Mouse (Mus musculus): ENCODE measurements around the gene Luc7l. TPM values are rescaled to one million over a fixed set of nuclear protein-coding genes. Genes with fewer than 3 reads are reported as not detected.
"Not testable (repeated sequence)": the region's sequence is repeated elsewhere in the genome, so short reads cannot be mapped to it uniquely, and the experiment has no call there.

The Luc7l gene
- total RNA-seq, 2 experiments from 2014 or later, result 11.1 to 11.3 TPM

GRCm38 (mm10) chr17:26251886-26252538 lies 684 bp upstream of the Luc7l start:
- DNase-seq, result no peak

- DNase-seq, result no peak
Measured at GRCm38 (mm10) chr17:26253399-26253798, 703 bp downstream of the Luc7l start.

GRCm38 (mm10) chr17:26255313-26255712 lies 2.6 kb downstream of the Luc7l start:
- DNase-seq, result no peak

- DNase-seq, result no peak
Measured at GRCm38 (mm10) chr17:26261826-26262225, 9.1 kb downstream of the Luc7l start.

GRCm38 (mm10) chr17:26262384-26262783 lies 9.7 kb downstream of the Luc7l start:
- no peak for DNase-seq

- no peak for DNase-seq
Measured at GRCm38 (mm10) chr17:26268851-26269250, 16.2 kb downstream of the Luc7l start.

GRCm38 (mm10) chr17:26269577-26269976 lies 16.9 kb downstream of the Luc7l start:
- DNase-seq, result not testable (repeated sequence)

GRCm38 (mm10) chr17:26272586-26272985 lies 19.9 kb downstream of the Luc7l start:
- no peak for DNase-seq

GRCm38 (mm10) chr17:26275933-26276332 lies 23.2 kb downstream of the Luc7l start:
- no peak for DNase-seq

GRCm38 (mm10) chr17:26276711-26277110 lies 24.0 kb downstream of the Luc7l start:
- DNase-seq, result no peak

GRCm38 (mm10) chr17:26286199-26286955 lies 33.7 kb downstream of the Luc7l start:
- DNase-seq, result no peak

GRCm38 (mm10) chr17:26289475-26289874 lies 36.8 kb downstream of the Luc7l start:
- DNase-seq, result no peak

GRCm38 (mm10) chr17:26298318-26298717 lies 45.6 kb downstream of the Luc7l start:
- not testable (repeated sequence) for DNase-seq

- peak; percentile 46 for DNase-seq
Measured at GRCm38 (mm10) chr17:26314291-26314690, 61.6 kb downstream of the Luc7l start.

GRCm38 (mm10) chr17:26315474-26315873 lies 62.8 kb downstream of the Luc7l start:
- DNase-seq, result no peak

GRCm38 (mm10) chr17:26318441-26318840 lies 65.7 kb downstream of the Luc7l start:
- no peak for DNase-seq

Other genes starting within 250 kb of the Luc7l start
- gene Rab11fip3, start 183.3 kb upstream of the Luc7l start, total RNA-seq (2021), result 10 to 100 TPM; 54.9 to 71.5 TPM
- gene Decr2, start 162.6 kb upstream of the Luc7l start, total RNA-seq (2021), result 1 to 10 TPM; 2.8 to 3.2 TPM
- 1 to 10 TPM; 1.2 to 1.7 TPM for gene Nme4, start 157.3 kb upstream of the Luc7l start, total RNA-seq (2021)
- 1 to 10 TPM in 1 of 2 experiments, under 1 TPM in 1; 0.87 to 1.2 TPM for gene Tmem8, start 139.6 kb upstream of the Luc7l start, total RNA-seq (2021)
- gene Mrpl28, start 129.4 kb upstream of the Luc7l start, total RNA-seq (2021), result 10 to 100 TPM; 62.0 to 62.3 TPM
- 10 to 100 TPM; 10.8 to 17.2 TPM for gene Axin1, start 114.2 kb upstream of the Luc7l start, total RNA-seq (2021)
- not detected for gene Pdia2, start 53.8 kb upstream of the Luc7l start, total RNA-seq (2021)
- 1 to 10 TPM in 1 of 2 experiments, under 1 TPM in 1; 0.54 to 1.2 TPM for gene Rgs11, start 49.9 kb upstream of the Luc7l start, total RNA-seq (2021)
- 1 to 10 TPM; 1.2 to 2.2 TPM for gene Arhgdig, start 45.1 kb upstream of the Luc7l start, total RNA-seq (2021)
- gene Fam234a, start 8.7 kb upstream of the Luc7l start, total RNA-seq (2021), result 10 to 100 TPM; 61.0 to 71.0 TPM
- gene Neurl1b, start 161.9 kb downstream of the Luc7l start, total RNA-seq (2021), result 1 to 10 TPM; 2.6 to 4.1 TPM